Mouse (Mus musculus): ENCODE results near the gene Gm4307.
"Not testable (repeated sequence)": the region's sequence is repeated elsewhere in the genome, so short reads cannot be mapped to it uniquely, and the experiment has no call there.

The Gm4307 gene

DNA sequence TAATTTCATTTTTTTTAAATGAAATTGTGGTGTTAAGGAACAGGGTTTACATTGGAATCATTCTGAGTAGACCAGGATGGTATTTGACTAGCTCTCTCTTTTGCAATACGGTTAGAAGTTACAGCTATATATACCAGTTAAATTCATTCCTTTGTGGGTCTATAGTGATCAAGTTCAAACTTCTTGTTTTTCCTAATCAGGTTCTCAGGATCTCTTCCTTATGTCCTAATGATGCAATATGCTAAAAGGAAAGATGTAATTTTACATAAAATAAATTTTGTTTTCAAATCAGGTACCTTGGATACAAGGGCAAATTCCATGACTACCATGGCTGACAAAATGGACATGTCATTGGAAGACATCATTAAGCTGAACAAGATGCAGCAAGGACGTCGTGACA is at the start of gene Gm4307:
Gm4307 (plus strand) TSS at position 301 of the 400 bp plus-strand sequence.
- not testable (repeated sequence) for DNase-seq (ENCODE audit: low spot score)

DNA sequence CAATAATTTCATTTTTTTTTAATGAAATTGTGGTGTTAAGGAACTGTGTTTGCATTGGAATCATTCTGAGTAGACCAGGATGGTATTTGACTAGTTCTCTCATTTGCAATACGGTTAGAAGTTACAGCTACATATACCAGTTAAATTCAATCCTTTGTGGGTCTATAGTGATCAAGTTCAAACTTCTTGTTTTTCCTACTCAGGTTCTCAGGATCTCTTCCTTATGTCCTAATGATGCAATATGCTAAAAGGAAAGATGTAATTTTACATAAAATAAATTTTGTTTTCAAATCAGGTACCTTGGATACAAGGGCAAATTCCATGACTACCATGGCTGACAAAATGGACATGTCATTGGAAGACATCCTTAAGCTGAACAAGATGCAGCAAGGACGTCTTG is 25.8 kb upstream of the Gm4307 start, which contains the start of gene Gm4301:
Gm4301 (plus strand) TSS at position 301 of the 400 bp plus-strand sequence.
- DNase-seq (ENCODE audit: low spot score) = not testable (repeated sequence)

GRCm38 (mm10) chr10:100340536-100340935 is 20.6 kb upstream of the Gm4307 start, which contains the start of gene Gm4302:
Gene Gm4302 (plus strand): TSS chr10:100340836.
- not testable (repeated sequence) for DNase-seq (ENCODE audit: low spot score)

GRCm38 (mm10) chr10:100345672-100346071 is 15.5 kb upstream of the Gm4307 start, which contains the start of gene Gm4303:
Gene Gm4303 (plus strand): TSS chr10:100345972.
- not testable (repeated sequence) for DNase-seq (ENCODE audit: low spot score)

- not testable (repeated sequence) for DNase-seq (ENCODE audit: low spot score)
These were observed 10.3 kb upstream of the Gm4307 start, which contains the start of gene Gm4305 for GRCm38 (mm10) chr10:100350793-100351192. Gene Gm4305 (plus strand): TSS chr10:100351093.

DNA sequence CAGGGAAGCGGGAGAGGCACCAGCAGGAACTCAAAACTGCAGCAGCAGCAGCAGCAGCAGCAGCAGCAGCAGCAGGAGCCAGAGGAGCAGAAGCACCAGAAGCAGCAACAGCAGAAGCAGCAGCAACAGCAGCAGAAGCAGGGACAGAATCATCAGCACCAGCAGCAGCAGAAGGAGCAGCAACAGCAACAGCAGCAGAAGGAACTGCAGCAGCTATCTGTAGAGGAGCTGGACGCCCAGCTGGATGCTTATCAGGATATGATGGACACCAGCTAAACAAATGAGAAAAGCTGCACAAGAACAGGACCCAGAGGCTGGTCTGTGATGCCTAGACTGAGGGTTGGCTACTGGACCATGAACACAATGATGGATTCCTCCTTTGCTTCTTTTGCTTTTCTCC is 4.3 kb upstream of the Gm4307 start:
- not testable (repeated sequence) for DNase-seq (ENCODE audit: low spot score)

GRCm38 (mm10) chr10:100382460-100382859 is 21.3 kb downstream of the Gm4307 start, which contains the start of gene Gm4312:
Gene Gm4312 (minus strand): TSS chr10:100382560.
- not testable (repeated sequence) for DNase-seq (ENCODE audit: low spot score)

DNA sequence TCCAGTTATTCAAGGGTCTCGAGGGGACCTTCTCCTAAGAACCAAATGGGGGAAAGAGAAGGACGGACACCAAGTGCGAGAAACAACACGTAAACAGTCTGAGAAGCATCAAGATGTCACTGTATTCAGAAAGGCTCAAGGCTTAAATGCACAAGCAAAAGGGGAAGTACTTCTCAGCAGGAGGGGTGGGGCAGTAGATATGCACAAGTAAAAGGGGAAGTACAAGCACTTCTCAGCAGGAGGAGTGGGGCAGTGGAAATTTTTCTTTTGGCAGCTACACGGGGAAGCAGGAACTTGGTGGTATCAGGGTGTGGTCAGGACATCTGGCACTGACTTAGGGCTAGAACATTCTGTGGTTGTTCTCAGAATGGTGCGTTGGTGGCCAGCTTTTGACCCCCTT is 41.2 kb downstream of the Gm4307 start:
- not testable (repeated sequence) for DNase-seq (ENCODE audit: low spot score)

Measured in yolk sac, embryonic 10.5 days (tissue).